Mouse (Mus musculus) bone marrow macrophage, adult 2 months (primary cell): ENCODE results near the gene Gm20809. TPM values are rescaled to one million over a fixed set of nuclear protein-coding genes. Genes with fewer than 3 reads are reported as not detected.
"Not testable (repeated sequence)": the region's sequence is repeated elsewhere in the genome, so short reads cannot be mapped to it uniquely, and the experiment has no call there.

ENCODE experiments used
- H3K27ac ChIP-seq: 2 replicates; pipeline ENCODE4 v1.5.1; 2012; ENCODE audit warnings: low read depth, low read length; ENCODE audit not compliant: insufficient read depth
- H3K4me1 ChIP-seq: 2 replicates; pipeline ENCODE4 v1.6.1; 2012; ENCODE audit warnings: low read length; ENCODE audit not compliant: control insufficient read depth, insufficient read depth
- H3K4me3 ChIP-seq: 2 replicates; pipeline ENCODE4 v1.5.1; 2012; ENCODE audit warnings: mild to moderate bottlenecking, low read length, moderate library complexity; ENCODE audit not compliant: insufficient read depth
- polyA plus RNA-seq: library from polyadenylated mRNA; stranded (reverse); fragments of >200 nt; gene quantifications from 2 replicates; pipeline ENCODE4 v1.2.4, GENCODE M21; 2012; ENCODE audit not compliant: missing spikeins, insufficient read depth, insufficient read length

Gm20809 gene
- polyA plus RNA-seq = not detected in 2 replicates

DNA sequence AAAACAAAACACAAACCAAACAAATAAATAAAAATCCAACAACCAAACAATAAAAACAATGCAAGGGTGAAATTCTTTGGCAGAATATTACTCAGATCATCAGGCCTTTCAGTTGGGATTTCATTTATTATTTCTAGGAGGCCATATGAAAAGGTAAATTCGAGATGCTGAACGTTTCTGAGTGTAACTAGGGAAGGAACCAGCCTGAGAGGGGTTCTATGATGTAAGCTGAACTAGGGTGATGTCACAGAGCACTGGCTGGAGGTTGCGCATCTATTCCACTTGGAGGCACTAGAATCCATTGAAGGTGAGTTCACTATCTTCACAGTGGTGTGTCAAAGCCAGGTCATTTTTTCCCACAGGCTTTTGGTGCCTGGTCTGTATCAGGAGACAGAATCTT lies at the start of gene Gm20809:
Gene Gm20809 (plus strand): TSS at position 301 of the 400 bp plus-strand sequence.
- H3K4me3 ChIP-seq, H3K4me1 ChIP-seq, H3K27ac ChIP-seq: not testable (repeated sequence)
